Mouse (Mus musculus) gastrocnemius, adult 2 months (tissue): ENCODE measurements around the gene Jagn1. TPM values are rescaled to one million over a fixed set of nuclear protein-coding genes. Genes with fewer than 3 reads are reported as not detected.

Experiments
- DNase-seq: peaks from one replicate; pipeline ENCODE4 v3.0.0; 2022
- H3K27ac ChIP-seq: fragments of 200-600 bp; 2 replicates; pipeline ENCODE4 v1.8.1; 2022; ENCODE audit warnings: mild to moderate bottlenecking
- H3K4me3 ChIP-seq: fragments of 200-600 bp; 2 replicates; pipeline ENCODE4 v1.8.1; 2022; ENCODE audit warnings: mild to moderate bottlenecking, moderate library complexity
- CTCF ChIP-seq: fragments of 200-600 bp; IDR thresholded peaks from 2 replicates; pipeline ENCODE4 v1.8.1; 2022; ENCODE audit warnings: antibody characterized with exemption, mild to moderate bottlenecking, moderate library complexity
- intact Hi-C: fragments of 180-260 bp; cut with DNase I; formaldehyde crosslinking; loops from one replicate; pipeline ENCODE4 v1.15.1; 2025
- long read RNA-seq, 2 experiments: library from polyadenylated mRNA; stranded (forward); transcript quantifications; one replicate each; pipeline ENCODE4 v2.0.0; 2021
- total RNA-seq, 2 experiments: library from RNA; stranded (reverse); gene quantifications; 2 replicates each; pipeline ENCODE4 v1.2.3; 2021

The Jagn1 gene
- total RNA-seq = 10 to 100 TPM; 28.2 to 29.7 TPM
- long read RNA-seq, experiment 1, transcript Jagn1-201 (2 exons, 1,201 nt) = major isoform, 37 of 42 reads
- long read RNA-seq, experiment 1, partial matches to known transcripts = 1 of 42 reads
- long read RNA-seq, experiment 1, other reads (novel, unspliced or antisense) = 2 of 42 reads
- long read RNA-seq, experiment 2, transcript Jagn1-201 (2 exons, 1,201 nt) = major isoform, 37 of 40 reads
- long read RNA-seq, experiment 2, partial matches to known transcripts = 2 of 40 reads
- long read RNA-seq, experiment 2, other reads (novel, unspliced or antisense) = 1 of 40 reads

DNA sequence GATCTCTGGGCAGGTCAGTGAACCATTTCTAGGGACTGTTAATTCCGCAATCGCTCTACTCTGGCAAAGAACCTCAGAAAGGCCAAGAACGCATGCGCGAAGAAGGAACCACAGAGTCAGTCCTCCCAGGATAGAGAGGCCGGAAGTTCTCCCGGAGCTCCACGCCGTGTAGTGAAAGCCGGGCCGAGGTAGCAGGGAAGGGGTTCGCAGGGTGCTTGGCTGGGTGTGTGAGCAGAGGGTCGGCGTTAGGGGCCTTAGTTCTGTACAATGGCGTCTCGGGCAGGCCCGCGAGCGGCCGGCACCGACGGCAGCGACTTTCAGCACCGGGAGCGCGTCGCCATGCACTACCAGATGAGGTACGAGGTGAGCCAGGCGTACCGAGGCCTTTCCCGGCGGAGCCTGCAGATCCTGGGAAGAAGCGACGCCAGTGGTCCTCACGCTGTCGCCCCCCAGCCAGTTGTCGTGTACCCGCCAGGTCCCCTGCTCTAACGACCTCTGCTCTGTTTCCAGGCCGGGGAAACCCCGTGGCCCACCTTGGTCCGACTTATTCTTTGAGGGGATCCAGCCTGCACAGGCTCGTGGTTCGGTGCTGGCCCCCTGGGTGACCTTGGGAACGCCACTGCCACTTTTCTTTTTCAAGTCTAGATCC is at the start of gene Jagn1:
Jagn1 (plus strand) TSS at position 128 of the 649 bp plus-strand sequence.
- no peak for TF ChIP-seq CTCF
- Histone ChIP-seq H3K4me3 (peak within 1 kb of the TSS; percentile 88), H3K27ac (peak within 1 kb of the TSS; percentile 91)
- intact Hi-C loops = loop anchor here (2.0 to 5.0 kb wide), 3 partner anchors 22 to 240 kb away; partner anchors contain the start of gene Creld1
- DNase-seq = peak; percentile 92

DNA sequence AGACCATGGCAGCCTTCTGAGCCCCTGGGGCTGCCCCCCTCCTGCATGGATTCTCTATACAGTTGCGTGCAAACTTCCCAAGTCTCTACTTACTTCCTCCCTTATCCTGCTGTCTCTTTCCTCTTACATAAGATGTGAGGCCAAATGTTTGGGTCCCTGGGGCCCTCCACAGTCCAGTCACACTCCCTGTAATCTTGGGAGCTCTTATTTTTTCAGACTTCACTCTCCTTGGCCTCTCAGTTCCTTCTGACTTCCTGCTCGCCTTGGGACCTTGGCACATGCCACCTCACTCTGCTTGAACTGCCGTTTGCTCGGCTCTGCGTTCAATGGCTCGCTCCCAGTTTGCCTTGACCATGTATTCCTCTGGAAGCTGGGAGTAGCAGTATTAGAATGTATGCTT is 48.4 kb upstream of the Jagn1 start:
- H3K27ac ChIP-seq = peak overlapping the region; percentile 32
- DNase-seq = no peak
- no peak for TF ChIP-seq CTCF
- intact Hi-C loops = no loop called here
- no peak overlapping the region for H3K4me3 ChIP-seq

DNA sequence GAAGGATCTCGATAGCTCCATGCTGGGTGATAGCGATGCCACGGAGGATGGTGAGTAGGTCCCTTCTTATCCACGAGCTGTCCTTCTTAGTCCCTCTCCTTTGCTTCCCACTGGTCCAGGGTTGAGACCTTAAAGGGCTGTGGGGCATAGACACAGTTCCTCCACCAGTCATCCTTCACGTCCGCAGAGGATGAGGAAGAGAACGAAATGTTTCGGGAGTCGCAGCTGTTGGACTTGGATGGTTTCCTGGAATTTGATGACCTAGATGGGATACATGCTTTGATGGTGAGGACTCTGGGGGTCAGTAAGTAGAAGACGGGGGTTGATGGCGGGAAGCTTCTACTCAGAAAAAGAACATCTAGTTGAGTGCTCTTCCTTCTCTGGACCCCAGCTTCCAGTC is 47.6 kb upstream of the Jagn1 start:
- Histone ChIP-seq H3K27ac (0 out of 2 replicates have a peak overlapping the region, but pooled peaks have one; percentile 24), H3K4me3 (no peak overlapping the region)
- intact Hi-C loops = no loop called here
- TF ChIP-seq CTCF = no peak
- DNase-seq = no peak

DNA sequence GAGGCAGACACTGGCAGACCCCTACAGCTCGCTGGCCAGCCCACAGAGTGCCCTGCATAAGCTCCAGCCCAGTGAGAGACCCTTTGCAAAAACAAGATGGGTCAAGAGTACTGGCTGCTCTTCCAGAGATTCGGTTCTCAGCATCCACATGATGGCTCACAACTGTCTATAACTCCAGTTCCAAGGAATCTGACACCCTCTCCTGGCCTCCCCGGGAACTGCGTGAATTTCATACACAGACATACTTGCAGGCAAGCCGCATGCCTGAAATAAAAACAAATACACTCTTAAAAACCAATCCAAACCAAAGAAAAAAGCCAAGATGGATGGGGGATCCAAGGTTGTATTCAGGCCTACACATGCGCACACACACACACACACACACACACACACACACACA is 46.9 kb upstream of the Jagn1 start:
- no peak overlapping the region for H3K4me3 ChIP-seq
- H3K27ac ChIP-seq = no peak overlapping the region
- no peak for DNase-seq
- no peak for TF ChIP-seq CTCF
- intact Hi-C loops = no loop called here

DNA sequence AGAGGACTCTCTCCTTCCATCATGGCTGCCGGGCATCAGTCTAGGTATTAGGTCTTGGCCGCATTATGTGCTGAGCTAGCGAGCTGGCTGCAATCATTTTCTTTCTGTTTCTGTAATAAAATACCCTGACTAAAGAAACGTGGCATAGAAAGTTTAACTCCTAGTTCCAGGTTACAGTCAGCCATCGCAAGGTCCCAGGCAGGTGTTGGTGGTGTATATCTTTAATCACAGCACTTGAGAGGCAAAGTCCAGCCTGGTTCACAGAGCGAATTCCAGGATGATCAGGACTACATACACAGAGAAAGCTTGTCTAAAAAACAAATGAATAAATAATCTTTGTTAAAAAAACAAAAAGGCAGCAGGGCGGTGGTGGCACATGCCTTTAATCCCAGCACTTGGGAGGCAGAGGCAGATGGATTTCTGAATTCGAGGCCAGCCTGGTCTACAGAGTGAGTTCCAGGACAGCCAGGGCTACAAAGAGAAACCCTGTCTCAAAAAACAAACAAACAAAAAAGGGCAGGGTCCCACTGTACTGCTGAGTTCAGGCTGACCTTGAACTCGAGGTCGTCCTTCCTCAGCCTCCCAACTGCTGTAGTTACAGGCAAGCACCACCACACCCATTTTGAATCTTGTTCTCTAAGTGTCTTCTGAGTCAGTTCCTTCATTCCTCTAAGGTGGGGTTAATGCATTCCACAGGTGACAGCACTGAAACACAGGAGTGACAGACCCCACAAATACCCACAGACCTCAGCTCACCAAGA is 45.9 kb upstream of the Jagn1 start:
- H3K4me3 ChIP-seq = no peak overlapping the region
- no peak for DNase-seq
- H3K27ac ChIP-seq = no peak overlapping the region
- no peak for TF ChIP-seq CTCF
- intact Hi-C loops = no loop called here

DNA sequence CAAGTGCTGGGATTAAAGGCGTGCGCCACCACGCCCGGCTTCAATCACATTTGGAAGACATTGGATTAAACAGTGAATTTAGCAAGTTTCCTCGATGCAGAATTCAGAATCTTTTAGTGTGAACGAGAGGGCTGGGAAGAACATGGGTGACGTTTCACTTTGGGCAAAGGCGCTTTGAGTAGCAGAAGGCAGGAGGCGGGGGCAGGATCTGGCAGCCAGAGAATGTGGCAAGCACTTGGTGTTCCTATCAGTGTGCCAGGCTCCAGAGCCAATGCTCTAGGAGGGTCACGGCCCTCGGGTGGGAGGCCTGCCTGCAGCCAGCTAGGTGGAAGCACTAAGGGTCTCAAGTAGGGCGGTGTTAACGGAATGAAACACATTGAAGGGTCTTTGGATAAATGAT is 40.3 kb upstream of the Jagn1 start:
- intact Hi-C loops = no loop called here
- H3K27ac ChIP-seq = no peak overlapping the region
- no peak overlapping the region for H3K4me3 ChIP-seq
- DNase-seq = peak; percentile 61
- no peak for TF ChIP-seq CTCF

- H3K27ac ChIP-seq = no peak overlapping the region
- no peak for DNase-seq
- no peak for TF ChIP-seq CTCF
- intact Hi-C loops = no loop called here
- H3K4me3 ChIP-seq = no peak overlapping the region
Observed at GRCm38 (mm10) chr6:113404649-113405448, 37.5 kb upstream of the Jagn1 start.

- no peak for TF ChIP-seq CTCF
- no peak overlapping the region for H3K27ac ChIP-seq
- H3K4me3 ChIP-seq = no peak overlapping the region
- intact Hi-C loops = no loop called here
- no peak for DNase-seq
Observed at GRCm38 (mm10) chr6:113405483-113405882, 36.9 kb upstream of the Jagn1 start.

DNA sequence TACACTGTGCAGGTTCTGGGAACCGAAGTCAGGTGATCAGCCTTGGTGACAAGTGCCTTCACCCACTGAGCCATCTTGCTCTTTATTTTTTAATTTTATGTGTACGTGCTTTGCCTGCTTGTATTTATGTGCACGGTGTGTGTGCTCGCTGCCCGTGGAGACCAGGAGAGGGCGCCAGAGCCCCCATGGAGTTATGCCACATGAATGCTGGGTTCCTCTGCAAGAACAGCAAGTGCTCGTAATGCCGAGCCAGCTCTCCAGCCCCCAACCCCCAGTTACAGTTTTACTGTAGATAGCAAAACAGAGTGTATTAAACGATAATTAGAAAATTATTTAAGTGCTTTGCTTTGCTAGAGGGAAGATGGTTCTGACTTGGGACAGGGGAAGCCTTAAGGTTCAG is 35.7 kb upstream of the Jagn1 start:
- intact Hi-C loops = no loop called here
- TF ChIP-seq CTCF = no peak; the same call in 1 of the 2 replicates
- Histone ChIP-seq H3K27ac (no peak overlapping the region), H3K4me3 (no peak overlapping the region)
- no peak for DNase-seq

GRCm38 (mm10) chr6:113410001-113410400 is 32.4 kb upstream of the Jagn1 start:
- no peak for DNase-seq
- intact Hi-C loops = no loop called here
- no peak overlapping the region for H3K27ac ChIP-seq
- no peak for TF ChIP-seq CTCF
- no peak overlapping the region for H3K4me3 ChIP-seq

DNA sequence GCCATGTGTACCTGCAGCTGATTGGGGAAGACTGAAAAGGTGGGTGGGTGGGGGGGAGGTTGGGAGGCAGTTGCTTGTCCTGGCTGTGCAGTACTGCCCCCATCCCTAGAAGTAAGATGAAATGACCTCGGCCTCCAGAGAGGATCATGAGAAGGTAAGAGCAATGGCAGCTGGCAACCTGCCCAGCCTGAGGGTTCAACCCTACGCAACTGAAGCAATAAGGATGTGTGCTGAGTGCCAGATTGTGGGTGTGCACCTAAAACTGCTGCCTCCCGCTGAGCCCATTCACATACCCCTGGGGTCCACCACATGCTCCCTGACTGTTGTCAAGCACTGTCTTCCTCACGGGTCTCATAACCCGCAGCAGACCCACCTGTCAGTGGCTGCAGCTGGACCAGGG is 26.0 kb upstream of the Jagn1 start:
- TF ChIP-seq CTCF = no peak
- H3K4me3 ChIP-seq = no peak overlapping the region
- intact Hi-C loops = no loop called here

GRCm38 (mm10) chr6:113418441-113419198 is 23.7 kb upstream of the Jagn1 start:
- intact Hi-C loops = no loop called here
- peak; percentile 39 for DNase-seq
- peak overlapping the region; percentile 91 for H3K27ac ChIP-seq
- peak overlapping the region; percentile 91 for H3K4me3 ChIP-seq
- TF ChIP-seq CTCF = no peak

More for the DNA sequence above, 26.0 kb upstream of the Jagn1 start:
- DNase-seq = no peak
- H3K27ac ChIP-seq = no peak overlapping the region
